Mouse (Mus musculus) ovary, postnatal 36 days (tissue): Measurements from ENCODE around the gene Dcst2.

Experiments
- DNase-seq: peaks from one replicate; pipeline ENCODE4 v3.0.0; 2022; ENCODE audit warnings: low spot score, mixed read lengths

The Dcst2 gene

GRCm38 (mm10) chr3:89388134-89388881, 26.5 kb downstream of the Dcst2 start:
- DNase-seq, result peak; percentile 67

GRCm38 (mm10) chr3:89388901-89389740, 27.3 kb downstream of the Dcst2 start:
- no peak for DNase-seq

- peak; percentile 58 for DNase-seq
These were observed 28.3 kb downstream of the Dcst2 start for GRCm38 (mm10) chr3:89390111-89390515.

- peak; percentile 52 for DNase-seq
These were observed 29.2 kb downstream of the Dcst2 start for GRCm38 (mm10) chr3:89390699-89391662.

- peak; percentile 66 for DNase-seq
These were observed 30.1 kb downstream of the Dcst2 start for GRCm38 (mm10) chr3:89391663-89392511.

- DNase-seq, result no peak
These were observed 31.1 kb downstream of the Dcst2 start for GRCm38 (mm10) chr3:89392871-89393311.

- peak; percentile 99 for DNase-seq
These were observed 31.8 kb downstream of the Dcst2 start for GRCm38 (mm10) chr3:89393605-89394004.

GRCm38 (mm10) chr3:89394006-89394893, 32.5 kb downstream of the Dcst2 start, which contains the start of gene Zbtb7b:
TSS of gene Zbtb7b (minus strand) at chr3:89394776.
- DNase-seq, result peak; percentile 83

GRCm38 (mm10) chr3:89394894-89395256, 33.1 kb downstream of the Dcst2 start:
- DNase-seq, result peak; percentile 83

GRCm38 (mm10) chr3:89395419-89395805, 33.6 kb downstream of the Dcst2 start:
- DNase-seq, result no peak

GRCm38 (mm10) chr3:89395806-89396653, 34.3 kb downstream of the Dcst2 start:
- peak; percentile 70 for DNase-seq

- DNase-seq, result no peak
These were observed 34.9 kb downstream of the Dcst2 start for GRCm38 (mm10) chr3:89396654-89397005.

- no peak for DNase-seq
These were observed 39.6 kb downstream of the Dcst2 start for GRCm38 (mm10) chr3:89401329-89401728.

- no peak for DNase-seq
These were observed 40.9 kb downstream of the Dcst2 start, which contains the start of gene Lenep for GRCm38 (mm10) chr3:89402693-89403092. TSS of gene Lenep (minus strand) at chr3:89402793.

GRCm38 (mm10) chr3:89406887-89407286, 45.1 kb downstream of the Dcst2 start:
- DNase-seq, result no peak

- DNase-seq, result no peak
These were observed 46.7 kb downstream of the Dcst2 start for GRCm38 (mm10) chr3:89408448-89408847.

- no peak for DNase-seq
These were observed 47.9 kb downstream of the Dcst2 start for GRCm38 (mm10) chr3:89409701-89410100.

GRCm38 (mm10) chr3:89410864-89411263, 49.1 kb downstream of the Dcst2 start:
- DNase-seq, result no peak
